Mouse (Mus musculus): ENCODE results near the gene Rbbp4. TPM values are rescaled to one million over a fixed set of nuclear protein-coding genes. Genes with fewer than 3 reads are reported as not detected.

The Rbbp4 gene
- polyA plus RNA-seq, 1 experiment = 23.5 TPM

DNA sequence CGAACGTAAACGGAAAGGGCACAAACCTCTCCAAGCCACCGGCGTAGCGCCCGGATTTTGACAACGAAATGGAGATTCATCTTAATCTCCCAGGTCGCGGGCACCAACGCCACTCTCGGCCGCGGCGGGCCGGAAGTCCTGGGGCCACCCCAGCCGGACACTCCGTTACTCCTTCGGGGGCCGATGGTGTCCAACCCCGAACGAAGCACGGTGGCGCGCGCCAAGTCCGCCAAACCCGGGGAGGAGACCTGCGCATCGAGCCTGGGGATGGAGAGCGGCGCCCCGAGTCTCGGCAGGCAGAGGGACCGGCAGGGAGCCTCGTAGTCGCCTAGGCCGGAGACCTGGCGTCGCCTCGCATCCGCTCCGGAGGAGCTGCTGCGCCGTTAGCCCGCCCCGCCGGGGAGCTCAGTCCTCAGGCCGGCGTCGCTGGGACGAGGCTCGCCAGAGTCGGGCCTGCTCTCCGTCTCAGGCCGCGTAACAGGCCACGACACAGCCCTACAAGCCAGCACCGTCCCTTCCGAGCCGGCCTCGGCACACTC is 424 bp downstream of the Rbbp4 start:
- TF ChIP-seq CTCF (IDR thresholded peaks at IDR 0.05; ENCODE audit: insufficient read depth, low read length) (no peak), POLR2A (IDR thresholded peaks at IDR 0.05; ENCODE audit: borderline replicate concordance, extremely low read depth, low read depth, low read length) (no peak)
- peak overlapping the region; percentile 97 for H3K4me3 ChIP-seq (replicated peaks; ENCODE audit: extremely low read depth, low read depth, low read length)

DNA sequence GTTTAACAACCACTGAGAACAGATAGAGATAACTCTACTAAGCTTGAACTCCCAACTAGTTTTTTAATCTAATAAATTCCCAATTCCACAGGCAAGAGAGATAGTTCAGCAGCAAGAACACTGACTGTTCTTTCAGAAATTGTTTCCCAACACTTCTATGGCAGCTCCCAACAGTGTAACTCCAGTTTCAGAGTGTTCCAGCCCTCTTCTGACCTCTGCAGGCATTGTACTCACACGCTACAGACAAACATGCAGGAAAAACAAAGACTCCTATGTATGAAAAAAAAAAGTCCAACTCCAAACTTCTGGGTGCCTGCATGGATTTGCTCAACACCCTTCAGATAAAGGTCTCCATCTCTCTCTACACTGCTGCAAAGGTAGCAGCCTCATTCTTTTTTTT is 2.3 kb downstream of the Rbbp4 start:
- TF ChIP-seq CTCF (IDR thresholded peaks at IDR 0.05; ENCODE audit: insufficient read depth, low read length) (no peak), POLR2A (IDR thresholded peaks at IDR 0.05; ENCODE audit: borderline replicate concordance, extremely low read depth, low read depth, low read length) (no peak)
- DNase-seq = no peak
- H3K4me3 ChIP-seq (replicated peaks; ENCODE audit: extremely low read depth, low read depth, low read length) = no peak overlapping the region

More for the DNA sequence above, 424 bp downstream of the Rbbp4 start:
- under 1% methylated on average over 62 of the region's 62 CpGs for WGBS
- DNase-seq = no peak
- H3K4me1 ChIP-seq (ENCODE audit: control insufficient read depth, insufficient read depth, low read length) = peaks cover 9% of the 10 kb centered on the region

DNA sequence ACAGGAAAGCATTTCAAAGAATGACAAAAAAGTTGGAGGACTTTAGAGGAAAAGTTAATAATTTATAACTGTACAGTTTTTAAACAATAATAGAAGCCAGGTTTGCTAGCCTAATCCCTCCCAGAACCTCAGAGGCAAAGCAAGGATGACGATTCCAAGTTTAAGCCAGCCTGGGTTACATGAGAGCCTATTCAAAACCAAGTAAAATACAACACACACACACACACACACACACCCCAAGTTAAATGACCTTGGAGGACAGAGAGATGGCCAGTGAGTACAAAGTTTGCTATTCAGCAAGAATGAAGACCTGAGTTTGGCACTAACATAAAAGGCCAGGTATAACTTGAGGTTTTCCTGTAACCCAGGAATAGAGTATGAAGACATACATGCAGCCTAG is 9.0 kb downstream of the Rbbp4 start:
- no peak for DNase-seq
- TF ChIP-seq POLR2A (IDR thresholded peaks at IDR 0.05; ENCODE audit: borderline replicate concordance, extremely low read depth, low read depth, low read length) = no peak
- TF ChIP-seq CTCF (IDR thresholded peaks at IDR 0.05; ENCODE audit: insufficient read depth, low read length) = no peak
- 40% methylated on average over 1 of the region's 1 CpGs for WGBS
- Histone ChIP-seq H3K4me1 (ENCODE audit: control insufficient read depth, insufficient read depth, low read length) (peaks cover 10% of the 10 kb centered on the region), H3K4me3 (replicated peaks; ENCODE audit: extremely low read depth, low read depth, low read length) (no peak overlapping the region)

More for the DNA sequence above, 2.3 kb downstream of the Rbbp4 start:
- H3K4me1 ChIP-seq (ENCODE audit: control insufficient read depth, insufficient read depth, low read length) = peaks cover 9% of the 10 kb centered on the region
- WGBS = 26% methylated on average over 1 of the region's 1 CpGs

DNA sequence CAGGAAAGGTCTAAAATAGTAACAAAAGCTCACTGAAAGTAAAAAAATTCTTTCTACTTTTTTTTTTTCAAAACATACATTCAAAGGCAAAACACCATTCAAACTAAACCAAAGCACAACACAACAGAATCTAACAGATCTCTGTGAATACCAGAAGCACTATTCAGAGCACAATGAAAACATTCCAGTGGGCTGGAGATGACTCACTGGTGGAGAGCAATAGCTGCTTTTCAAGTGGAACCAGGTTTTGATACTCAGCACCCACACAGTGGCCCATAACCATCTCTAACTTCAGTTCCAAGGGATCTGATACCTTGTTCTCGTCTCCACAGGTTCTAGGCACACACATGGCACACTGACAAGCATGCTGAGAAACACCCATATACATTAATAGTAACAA is 10.4 kb downstream of the Rbbp4 start:
- H3K4me1 ChIP-seq (ENCODE audit: control insufficient read depth, insufficient read depth, low read length) = peaks cover 5% of the 10 kb centered on the region
- TF ChIP-seq CTCF (IDR thresholded peaks at IDR 0.05; ENCODE audit: insufficient read depth, low read length) = no peak
- TF ChIP-seq POLR2A (IDR thresholded peaks at IDR 0.05; ENCODE audit: borderline replicate concordance, extremely low read depth, low read depth, low read length) = no peak
- no peak for DNase-seq
- no peak overlapping the region for H3K4me3 ChIP-seq (replicated peaks; ENCODE audit: extremely low read depth, low read depth, low read length)
- WGBS = 53% methylated on average over 1 of the region's 1 CpGs

DNA sequence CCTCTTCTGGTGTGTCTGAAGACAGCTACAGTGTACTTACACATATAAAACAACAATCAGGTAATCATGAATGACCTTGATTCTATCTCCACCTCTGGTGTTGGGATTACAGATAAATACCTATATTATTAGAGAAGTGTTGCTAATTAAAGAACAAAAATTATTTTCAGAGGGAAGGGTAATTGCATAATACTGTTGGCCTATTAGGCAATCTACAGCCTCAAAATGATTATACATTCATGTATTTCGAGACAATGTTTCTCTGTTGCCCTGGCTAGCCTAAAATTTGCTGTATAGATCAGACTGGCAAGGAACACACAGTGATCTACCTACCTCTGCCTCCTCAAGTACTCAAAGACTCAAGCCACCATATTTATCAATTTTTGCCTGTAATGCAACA is 11.7 kb downstream of the Rbbp4 start:
- WGBS = 62% methylated on average over 1 of the region's 1 CpGs
- TF ChIP-seq CTCF (IDR thresholded peaks at IDR 0.05; ENCODE audit: insufficient read depth, low read length) (no peak), POLR2A (IDR thresholded peaks at IDR 0.05; ENCODE audit: borderline replicate concordance, extremely low read depth, low read depth, low read length) (no peak)
- no peak for DNase-seq
- H3K4me3 ChIP-seq (replicated peaks; ENCODE audit: extremely low read depth, low read depth, low read length) = no peak overlapping the region
- H3K4me1 ChIP-seq (ENCODE audit: control insufficient read depth, insufficient read depth, low read length) = peaks cover 5% of the 10 kb centered on the region

DNA sequence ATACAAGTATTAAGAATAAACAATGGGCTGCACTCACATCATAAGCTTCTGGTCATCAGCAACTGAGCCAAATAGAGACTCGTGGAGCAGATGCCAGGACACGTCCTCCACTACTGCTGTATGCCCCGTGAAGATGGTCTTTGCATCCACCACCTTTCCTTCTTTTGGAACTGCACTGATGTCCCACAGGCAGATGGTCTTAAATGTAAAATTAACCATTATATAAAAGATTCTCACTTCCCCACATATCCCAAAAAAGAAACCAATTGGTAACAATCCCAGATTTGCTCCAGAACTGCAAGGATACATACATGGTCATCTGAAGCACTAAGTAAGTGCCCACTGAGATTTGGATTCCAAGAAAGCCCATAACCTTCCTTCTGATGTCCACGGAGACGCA is 13.1 kb downstream of the Rbbp4 start:
- H3K4me3 ChIP-seq (replicated peaks; ENCODE audit: extremely low read depth, low read depth, low read length) = no peak overlapping the region
- no peak for TF ChIP-seq POLR2A (IDR thresholded peaks at IDR 0.05; ENCODE audit: borderline replicate concordance, extremely low read depth, low read depth, low read length)
- no peak for TF ChIP-seq CTCF (IDR thresholded peaks at IDR 0.05; ENCODE audit: insufficient read depth, low read length)
- DNase-seq = no peak
- H3K4me1 ChIP-seq (ENCODE audit: control insufficient read depth, insufficient read depth, low read length) = peaks cover 5% of the 10 kb centered on the region
- 87% methylated on average over 5 of the region's 5 CpGs for WGBS

DNA sequence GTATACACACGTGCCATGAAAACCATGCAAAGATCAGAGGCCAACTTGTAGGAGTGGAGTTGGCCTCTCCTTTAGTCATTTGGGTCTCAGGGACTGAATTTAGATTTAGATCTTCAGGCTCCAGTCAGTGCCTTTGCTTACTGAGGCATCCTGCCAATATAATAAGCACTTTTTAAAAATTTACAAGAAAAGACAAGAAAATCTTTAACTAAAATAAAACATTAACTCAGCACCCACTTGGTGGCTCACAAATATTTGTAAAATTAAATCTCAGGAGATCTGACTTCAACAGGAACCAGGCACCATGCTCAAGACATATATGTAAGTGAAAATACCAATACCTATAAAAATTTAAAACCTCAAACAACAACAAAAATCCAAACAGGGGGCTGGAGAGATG is 14.3 kb downstream of the Rbbp4 start:
- DNase-seq = no peak
- 58% methylated on average over 1 of the region's 1 CpGs for WGBS
- Histone ChIP-seq H3K4me1 (ENCODE audit: control insufficient read depth, insufficient read depth, low read length) (peaks cover 5% of the 10 kb centered on the region), H3K4me3 (replicated peaks; ENCODE audit: extremely low read depth, low read depth, low read length) (no peak overlapping the region)
- TF ChIP-seq CTCF (IDR thresholded peaks at IDR 0.05; ENCODE audit: insufficient read depth, low read length) (no peak), POLR2A (IDR thresholded peaks at IDR 0.05; ENCODE audit: borderline replicate concordance, extremely low read depth, low read depth, low read length) (no peak)

DNA sequence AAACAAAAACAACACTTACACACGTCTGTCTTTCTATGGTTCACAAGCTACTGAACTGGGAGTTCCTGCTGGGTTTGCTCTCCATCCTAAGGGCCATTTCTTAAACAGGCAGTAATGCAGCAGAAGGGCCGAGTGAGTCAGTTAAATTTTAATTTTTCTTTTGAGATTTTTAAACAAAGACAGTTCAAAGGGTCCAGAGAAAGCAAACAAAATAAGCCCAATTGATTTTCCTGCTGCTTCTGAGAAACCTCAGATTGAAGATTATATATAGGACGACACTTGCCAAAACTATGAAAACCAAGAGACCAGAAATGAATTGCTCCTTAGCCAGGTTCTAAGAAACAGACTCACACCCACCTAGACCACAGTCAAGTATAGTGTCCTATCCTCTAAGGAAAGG is 21.3 kb downstream of the Rbbp4 start:
- Histone ChIP-seq H3K4me3 (replicated peaks; ENCODE audit: extremely low read depth, low read depth, low read length) (no peak overlapping the region), H3K4me1 (ENCODE audit: control insufficient read depth, insufficient read depth, low read length) (no peaks in the 10 kb centered on the region)
- no peak for TF ChIP-seq CTCF (IDR thresholded peaks at IDR 0.05; ENCODE audit: insufficient read depth, low read length)
- no peak for DNase-seq
- WGBS = 61% methylated on average over 3 of the region's 3 CpGs

DNA sequence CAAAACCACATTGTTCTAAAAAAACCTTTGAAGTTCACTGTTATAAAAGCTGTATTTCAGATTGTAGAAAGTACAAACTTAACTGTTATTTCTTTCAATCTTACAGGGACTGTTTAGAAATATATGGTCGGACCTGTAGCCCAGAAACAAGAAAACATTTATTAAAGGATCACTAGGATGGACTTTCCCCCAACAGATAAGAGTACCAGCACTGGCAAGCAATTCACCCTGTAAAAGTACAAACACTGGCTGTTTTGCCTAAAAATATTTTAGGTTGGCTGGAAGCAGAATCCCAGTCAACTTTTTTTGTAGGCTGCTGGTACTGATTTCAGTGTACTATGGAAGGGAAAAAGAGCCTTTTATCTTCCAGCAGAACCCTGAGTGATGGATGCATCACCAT is 27.2 kb downstream of the Rbbp4 start:
- Histone ChIP-seq H3K4me1 (ENCODE audit: control insufficient read depth, insufficient read depth, low read length) (no peaks in the 10 kb centered on the region), H3K4me3 (replicated peaks; ENCODE audit: extremely low read depth, low read depth, low read length) (no peak overlapping the region)
- DNase-seq = no peak
- 90% methylated on average over 1 of the region's 1 CpGs for WGBS
- TF ChIP-seq POLR2A (IDR thresholded peaks at IDR 0.05; ENCODE audit: borderline replicate concordance, extremely low read depth, low read depth, low read length) (no peak), CTCF (IDR thresholded peaks at IDR 0.05; ENCODE audit: insufficient read depth, low read length) (no peak)

DNA sequence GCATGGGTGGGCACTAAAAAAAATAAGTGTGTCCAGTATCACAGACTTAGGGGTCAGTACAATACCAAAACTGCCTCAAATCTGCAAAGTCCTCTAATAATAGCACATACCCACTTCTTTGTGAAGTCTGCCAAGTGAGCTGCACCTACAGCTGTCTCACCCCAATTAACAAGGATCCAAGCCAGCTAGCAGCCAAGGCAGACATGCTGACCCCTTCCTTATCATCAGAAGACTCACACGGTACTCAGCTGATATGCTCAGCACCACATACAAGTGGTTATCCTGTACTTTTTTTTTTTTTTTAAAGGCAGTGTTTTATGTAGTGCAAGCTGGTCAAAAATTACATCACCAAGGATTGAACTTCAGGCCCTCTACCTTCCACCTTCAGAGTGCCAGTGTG is 30.9 kb downstream of the Rbbp4 start:
- Histone ChIP-seq H3K4me1 (ENCODE audit: control insufficient read depth, insufficient read depth, low read length) (no peaks in the 10 kb centered on the region), H3K4me3 (replicated peaks; ENCODE audit: extremely low read depth, low read depth, low read length) (no peak overlapping the region)
- WGBS = 46% methylated on average over 1 of the region's 1 CpGs
- DNase-seq = no peak
- TF ChIP-seq CTCF (IDR thresholded peaks at IDR 0.05; ENCODE audit: insufficient read depth, low read length) (no peak), POLR2A (IDR thresholded peaks at IDR 0.05; ENCODE audit: borderline replicate concordance, extremely low read depth, low read depth, low read length) (no peak)

All from lung, adult 2 months (tissue).